Mouse (Mus musculus) CH12.LX (cell line): ENCODE data around the gene Thtpa. TPM values are rescaled to one million over a fixed set of nuclear protein-coding genes. Genes with fewer than 3 reads are reported as not detected.

Experiments used
- DNase-seq: peaks from one replicate; pipeline ENCODE4 v3.0.0-alpha.2; 2013; ENCODE audit errors: extremely low read depth
- H3K27ac ChIP-seq: 2 replicates; pipeline ENCODE4 v1.5.1; 2012; ENCODE audit warnings: low read depth, mild to moderate bottlenecking, control low read depth, moderate library complexity; ENCODE audit not compliant: insufficient read depth
- H3K27me3 ChIP-seq: replicated peaks from 2 replicates; pipeline ENCODE3; 2012; ENCODE audit warnings: inconsistent platforms
- H3K36me3 ChIP-seq, 2 experiments: replicated peaks in 1 of 2; 2 replicates each; pipeline versions ENCODE3 to v1.6.1; 2012; ENCODE audit warnings: inconsistent platforms in 1 of 2, low read length in 1 of 2, mild to moderate bottlenecking in 1 of 2, mixed read lengths in 1 of 2, moderate library complexity in 1 of 2; ENCODE audit not compliant: control insufficient read depth in 1 of 2, insufficient read depth in 1 of 2
- H3K4me1 ChIP-seq, 2 experiments: 2 replicates each; pipeline ENCODE4 v1.6.1; 2012; ENCODE audit warnings: inconsistent platforms in 1 of 2, moderate library complexity in 1 of 2; ENCODE audit not compliant: insufficient read depth in 2 of 2, control insufficient read depth in 1 of 2
- H3K4me2 ChIP-seq: 2 replicates; pipeline ENCODE4 v1.6.1; 2012; ENCODE audit warnings: low read depth, mild to moderate bottlenecking, control low read depth; ENCODE audit not compliant: poor library complexity, insufficient read depth, severe bottlenecking
- H3K4me3 ChIP-seq, 3 experiments: fragments of 150-350 bp in 1 of 3; sonication (generic) in 1 of 3; replicated peaks in 1 of 3; 2 replicates each; pipeline versions ENCODE3 to v1.5.1; 2011 to 2012; ENCODE audit warnings: low read depth in 2 of 3, low read length in 2 of 3, mild to moderate bottlenecking in 2 of 3, moderate library complexity in 2 of 3, control low read depth in 1 of 3, improper control_type of control experiment in 1 of 3, inconsistent platforms in 1 of 3, mixed read lengths in 1 of 3; ENCODE audit not compliant: poor library complexity in 1 of 3
- H3K79me2 ChIP-seq: replicated peaks from 2 replicates; pipeline ENCODE4 v1.6.1; 2012; ENCODE audit warnings: mild to moderate bottlenecking, moderate library complexity; ENCODE audit not compliant: control insufficient read depth, poor library complexity, insufficient read depth, severe bottlenecking; ENCODE audit errors: extremely low read depth
- H3K9ac ChIP-seq: 2 replicates; pipeline ENCODE4 v1.6.1; 2012; ENCODE audit warnings: low read depth, mild to moderate bottlenecking, control low read depth, moderate library complexity; ENCODE audit not compliant: insufficient read depth
- H3K9me3 ChIP-seq: replicated peaks from 2 replicates; pipeline ENCODE3; 2012; ENCODE audit warnings: low read length, inconsistent platforms, mixed read lengths
- BHLHE40 ChIP-seq: IDR thresholded peaks from 2 replicates; pipeline ENCODE4 v1.6.1; 2011; ENCODE audit warnings: mild to moderate bottlenecking, low read depth, low read length, improper control_type of control experiment
- CHD1 ChIP-seq: IDR thresholded peaks from 2 replicates; pipeline ENCODE4 v1.6.1; 2012; ENCODE audit warnings: low read depth, low read length, improper control_type of control experiment, inconsistent platforms
- CTCF ChIP-seq, 2 experiments: IDR thresholded peaks in 1 of 2; conservative IDR thresholded peaks in 1 of 2; 2 replicates each; pipeline ENCODE4 v1.5.1; 2011 to 2012; ENCODE audit warnings: low read depth in 2 of 2, low read length in 2 of 2, improper control_type of control experiment in 1 of 2, inconsistent platforms in 1 of 2, mild to moderate bottlenecking in 1 of 2, moderate library complexity in 1 of 2
- ELF1 ChIP-seq: IDR thresholded peaks from 2 replicates; pipeline ENCODE4 v1.6.1; 2014; ENCODE audit warnings: low read depth, mild to moderate bottlenecking, inconsistent platforms, low read length, improper control_type of control experiment
- EP300 ChIP-seq: IDR thresholded peaks from 2 replicates; pipeline ENCODE4 v1.6.1; 2011; ENCODE audit warnings: low read length, improper control_type of control experiment
- MAFK ChIP-seq: IDR thresholded peaks from 2 replicates; pipeline ENCODE4 v1.6.1; 2011; ENCODE audit warnings: low read length, improper control_type of control experiment; ENCODE audit not compliant: insufficient replicate concordance
- MEF2A ChIP-seq: IDR thresholded peaks from 2 replicates; pipeline ENCODE4 v1.6.1; 2014; ENCODE audit warnings: low read depth, mild to moderate bottlenecking, inconsistent platforms, low read length, improper control_type of control experiment, borderline replicate concordance
- MXI1 ChIP-seq: IDR thresholded peaks from 2 replicates; pipeline ENCODE4 v1.6.1; 2011; ENCODE audit warnings: mild to moderate bottlenecking, low read depth, low read length, improper control_type of control experiment
- MYC ChIP-seq: IDR thresholded peaks from 2 replicates; pipeline ENCODE4 v1.6.1; 2011; ENCODE audit warnings: low read depth, mild to moderate bottlenecking, improper control_type of control experiment, low read length
- NRF1 ChIP-seq: IDR thresholded peaks from 2 replicates; pipeline ENCODE4 v1.6.1; 2014; ENCODE audit warnings: low read depth, mild to moderate bottlenecking, inconsistent platforms, low read length, improper control_type of control experiment, moderate library complexity
- PAX5 ChIP-seq: IDR thresholded peaks from 2 replicates; pipeline ENCODE4 v1.6.1; 2012; ENCODE audit warnings: low read length, inconsistent platforms, mixed read lengths
- RAD21 ChIP-seq: IDR thresholded peaks from 2 replicates; pipeline ENCODE4 v1.6.1; 2011; ENCODE audit warnings: low read depth, mild to moderate bottlenecking, low read length, improper control_type of control experiment, moderate library complexity
- SMC3 ChIP-seq: IDR thresholded peaks from 2 replicates; pipeline ENCODE4 v1.6.1; 2011; ENCODE audit warnings: low read depth, low read length, improper control_type of control experiment
- TBP ChIP-seq: conservative IDR thresholded peaks from 2 replicates; pipeline ENCODE4 v1.6.1; 2011; ENCODE audit warnings: low read depth, low read length, improper control_type of control experiment
- TCF12 ChIP-seq: IDR thresholded peaks from 2 replicates; pipeline ENCODE4 v1.6.1; 2014; ENCODE audit warnings: low read depth, mild to moderate bottlenecking, inconsistent platforms, low read length, improper control_type of control experiment
- USF1 ChIP-seq: IDR thresholded peaks from 2 replicates; pipeline ENCODE4 v1.6.1; 2014; ENCODE audit warnings: low read depth, mild to moderate bottlenecking, inconsistent platforms, low read length, improper control_type of control experiment
- ZC3H11A ChIP-seq: IDR thresholded peaks from 2 replicates; pipeline ENCODE4 v1.6.1; 2012; ENCODE audit warnings: low read depth, mild to moderate bottlenecking, inconsistent platforms, low read length, improper control_type of control experiment
- ZKSCAN1 ChIP-seq: IDR thresholded peaks from 2 replicates; pipeline ENCODE4 v1.6.1; 2012; ENCODE audit warnings: low read depth, inconsistent platforms, low read length, improper control_type of control experiment, borderline replicate concordance
- ZMIZ1 ChIP-seq: IDR thresholded peaks from 2 replicates; pipeline ENCODE4 v1.6.1; 2012; ENCODE audit warnings: low read depth, mild to moderate bottlenecking, inconsistent platforms, low read length, improper control_type of control experiment
- ZNF384 ChIP-seq: IDR thresholded peaks from 2 replicates; pipeline ENCODE4 v1.6.1; 2012; ENCODE audit warnings: low read depth, low read length, improper control_type of control experiment, inconsistent platforms
- dilution Hi-C: fragments of 300-500 bp; cut with MboI; formaldehyde crosslinking; loops from 2 replicates; pipeline ENCODE4 v1.14.3; 2020; ENCODE audit warnings: low sequenced_read_pairs; ENCODE audit not compliant: extremely low pct_unique_long_range_greater_than_20kb, extremely low pct_ligation_motif_present
- in situ Hi-C: fragments of 300-500 bp; cut with MboI; formaldehyde crosslinking; loops from 3 replicates; pipeline ENCODE4 v1.14.3; 2019; ENCODE audit warnings: low sequenced_read_pairs, low pct_ligation_motif_present, low pct_unique_long_range_greater_than_20kb, mixed read lengths
- polyA plus RNA-seq: library from polyadenylated mRNA; unstranded; fragments of >175 nt; gene quantifications from 2 replicates; pipeline ENCODE4 v1.2.1, GENCODE M21; 2012; ENCODE audit warnings: low read depth; ENCODE audit not compliant: insufficient read length
- total RNA-seq, 2 experiments: library from RNA; depleted of rRNA; stranded (reverse); fragments of 300-350 nt in 1 of 2; fragments of >200 nt in 1 of 2; gene quantifications; 2 replicates each; pipeline ENCODE4 v1.2.3; 2012 to 2014

Gene Thtpa
- total and polyA plus RNA-seq, 3 experiments: 4.0 to 9.4 (median 6.7) TPM

GRCm38 (mm10) chr14:55066042-55066441 lies 28.5 kb upstream of the Thtpa start:
- Histone ChIP-seq H3K9ac (no peak overlapping the region), H3K79me2 (no peaks in the 10 kb centered on the region), H3K4me3 (no peak overlapping the region), H3K4me2 (no peak overlapping the region), H3K27ac (no peak overlapping the region), H3K27me3 (peaks cover 4% of the 10 kb centered on the region), H3K4me1 (peaks cover 5 to 16% of the 10 kb centered on the region in 2 experiments; a peak in 2 of 4 replicates), H3K9me3 (no peaks in the 10 kb centered on the region), H3K36me3 (peaks cover 0 to 2% of the 10 kb centered on the region in 2 experiments)
- TF ChIP-seq TCF12 (no peak), MAFK (no peak), CHD1 (no peak), CTCF (conservative IDR thresholded peaks at IDR 0.05 in 1 of 2, IDR thresholded peaks at IDR 0.05 in 1 of 2; ENCODE audit: low read depth in 2 of 2, low read length in 2 of 2) (no peak), ZC3H11A (no peak)
- no peak for DNase-seq
- dilution Hi-C loops (no loop called here), in situ Hi-C loops (no loop called here)

GRCm38 (mm10) chr14:55071756-55072155 lies 22.8 kb upstream of the Thtpa start:
- in situ Hi-C loops (no loop called here), dilution Hi-C loops (no loop called here)
- Histone ChIP-seq H3K4me3 (no peak overlapping the region), H3K4me1 (peaks cover 0 to 3% of the 10 kb centered on the region in 2 experiments; a peak in 2 of 4 replicates), H3K27me3 (peaks cover 8% of the 10 kb centered on the region), H3K27ac (no peak overlapping the region), H3K9me3 (no peaks in the 10 kb centered on the region), H3K4me2 (no peak overlapping the region), H3K9ac (no peak overlapping the region), H3K36me3 (no peaks in the 10 kb centered on the region), H3K79me2 (no peaks in the 10 kb centered on the region)
- TF ChIP-seq SMC3: no peak
- no peak for TF ChIP-seq ZNF384
- TF ChIP-seq MXI1: no peak
- no peak for TF ChIP-seq ZKSCAN1
- TF ChIP-seq USF1: no peak
- TF ChIP-seq PAX5: no peak
- no peak for TF ChIP-seq ELF1
- no peak for DNase-seq

- H3K36me3 ChIP-seq: no peaks in the 10 kb centered on the region
- DNase-seq: no peak
- H3K27ac ChIP-seq: no peak overlapping the region
- dilution Hi-C loops: no loop called here
- H3K4me3 ChIP-seq: no peak overlapping the region
- peaks cover 0 to 19% of the 10 kb centered on the region in 2 experiments; a peak in 2 of 4 replicates for H3K4me1 ChIP-seq
- no peaks in the 10 kb centered on the region for H3K79me2 ChIP-seq
- in situ Hi-C loops: no loop called here
- no peak overlapping the region for H3K9ac ChIP-seq
- H3K4me2 ChIP-seq: no peak overlapping the region
- no peak for TF ChIP-seq EP300
- TF ChIP-seq TBP: no peak
- TF ChIP-seq ZMIZ1: no peak
- TF ChIP-seq CTCF (conservative IDR thresholded peaks at IDR 0.05 in 1 of 2, IDR thresholded peaks at IDR 0.05 in 1 of 2; ENCODE audit: low read depth in 2 of 2, low read length in 2 of 2): no peak
- no peak for TF ChIP-seq MAFK
- TF ChIP-seq ELF1: no peak
- TF ChIP-seq MXI1: no peak
- no peak for TF ChIP-seq MEF2A
- TF ChIP-seq ZC3H11A: no peak
- no peak for TF ChIP-seq CHD1
- no peak for TF ChIP-seq BHLHE40
- no peak for TF ChIP-seq NRF1
- TF ChIP-seq PAX5: no peak
- no peak for TF ChIP-seq USF1
- TF ChIP-seq RAD21: no peak
- TF ChIP-seq TCF12: no peak
- TF ChIP-seq MYC: no peak
- peaks cover 6% of the 10 kb centered on the region for H3K27me3 ChIP-seq
- no peaks in the 10 kb centered on the region for H3K9me3 ChIP-seq
Observed at GRCm38 (mm10) chr14:55074416-55074815, 20.2 kb upstream of the Thtpa start.
